Mouse (Mus musculus) cerebellum, adult 2 months (tissue): Measurements from ENCODE around the gene Spdye4a. TPM values are rescaled to one million over a fixed set of nuclear protein-coding genes. Genes with fewer than 3 reads are reported as not detected.

Experiments
- DNase-seq, 2 experiments: peaks; one replicate each; pipeline ENCODE4 v3.0.0; 2021
- H3K27ac ChIP-seq: fragments of 200-500 bp; 2 replicates; pipeline ENCODE4 v1.5.1; 2012; ENCODE audit warnings: low read length, control low read depth, inconsistent platforms; ENCODE audit not compliant: insufficient read depth
- H3K27me3 ChIP-seq: fragments of 200-500 bp; 2 replicates; pipeline ENCODE4 v1.6.1; 2012; ENCODE audit warnings: inconsistent platforms, mild to moderate bottlenecking, low read length, moderate library complexity; ENCODE audit not compliant: control insufficient read depth, insufficient read depth
- H3K4me1 ChIP-seq: fragments of 200-500 bp; 2 replicates; pipeline ENCODE4 v1.6.1; 2011; ENCODE audit warnings: low read length; ENCODE audit not compliant: control insufficient read depth, insufficient read depth
- H3K4me3 ChIP-seq: fragments of 200-500 bp; replicated peaks from 2 replicates; pipeline ENCODE3; 2011; ENCODE audit warnings: mild to moderate bottlenecking, low read depth, low read length, control low read depth; ENCODE audit not compliant: insufficient read depth
- CTCF ChIP-seq: fragments of 200-500 bp; IDR thresholded peaks from 2 replicates; pipeline ENCODE4 v1.5.1; 2011; ENCODE audit warnings: low read depth, mild to moderate bottlenecking, control low read depth, low read length, moderate library complexity, borderline replicate concordance; ENCODE audit not compliant: insufficient read depth
- POLR2A ChIP-seq: fragments of 200-500 bp; IDR thresholded peaks from 2 replicates; pipeline ENCODE4 v1.6.1; 2011; ENCODE audit warnings: low read length, control low read depth, borderline replicate concordance; ENCODE audit not compliant: insufficient read depth
- WGBS: fragments of 180-500 bp; shearing (Covaris S2); methylation state at CpG from one replicate; pipeline ENCODE4 v1.1.7; 2018; 5-methylcytosine and 5-hydroxymethylcytosine counted together
- polyA plus RNA-seq: library from polyadenylated mRNA; depleted of rRNA; stranded (reverse); fragments of >200 nt; gene quantifications from 2 replicates; pipeline ENCODE4 v1.2.3, GENCODE M21; 2012; rRNA removed

Spdye4a gene
- polyA plus RNA-seq, 1 experiment = not detected

GRCm38 (mm10) chr5:143180255-143181076 is 46.2 kb downstream of the Spdye4a start, which contains the start of the genes Rbak and Spdye4b:
Gene Rbak (minus strand): TSS chr5:143180775.
Gene Spdye4b (plus strand): TSS chr5:143181017.
- TF ChIP-seq CTCF (no peak), POLR2A (peak; percentile 84)
- WGBS = under 1% methylated on average over 58 of the region's 58 CpGs
- Histone ChIP-seq H3K4me3 (peak within 1 kb of the TSS; percentile 64), H3K27me3 (no peaks in the 10 kb centered on the region), H3K4me1 (peaks cover 2% of the 10 kb centered on the region), H3K27ac (peak within 1 kb of the TSS; percentile 67)
- peak; percentile 94 to 96 for DNase-seq

- no peak overlapping the region for H3K27ac ChIP-seq
- H3K4me3 ChIP-seq = peak overlapping the region; percentile 35
- peaks cover 2% of the 10 kb centered on the region for H3K4me1 ChIP-seq
- DNase-seq = peak in 1 of 2 experiments; percentile 19
- no peaks in the 10 kb centered on the region for H3K27me3 ChIP-seq
- WGBS = 23% methylated on average over 6 of the region's 6 CpGs
- 0 out of 2 replicates have a peak, but pooled peaks have one; percentile 11 for TF ChIP-seq CTCF
- no peak for TF ChIP-seq POLR2A
These were observed 47.5 kb downstream of the Spdye4a start for GRCm38 (mm10) chr5:143179179-143179578.

- TF ChIP-seq CTCF (0 out of 2 replicates have a peak, but pooled peaks have one; percentile 18), POLR2A (no peak)
- DNase-seq = no peak
- Histone ChIP-seq H3K4me3 (no peak overlapping the region), H3K27ac (no peak overlapping the region), H3K4me1 (peaks cover 2% of the 10 kb centered on the region), H3K27me3 (no peaks in the 10 kb centered on the region)
- WGBS = 93% methylated on average over 3 of the region's 3 CpGs
These were observed 49.0 kb downstream of the Spdye4a start for GRCm38 (mm10) chr5:143177541-143178200.

GRCm38 (mm10) chr5:143175970-143176369 is 50.7 kb downstream of the Spdye4a start:
- WGBS = 93% methylated on average over 4 of the region's 4 CpGs
- peaks cover 2% of the 10 kb centered on the region for H3K4me1 ChIP-seq
- no peak for TF ChIP-seq POLR2A
- TF ChIP-seq CTCF = no peak
- H3K4me3 ChIP-seq = no peak overlapping the region
- H3K27me3 ChIP-seq = no peaks in the 10 kb centered on the region
- DNase-seq = no peak
- H3K27ac ChIP-seq = no peak overlapping the region

Other genes starting within 250 kb of the Spdye4a start
- gene Rnf216, start 113.9 kb downstream of the Spdye4a start, polyA plus RNA-seq = 33.8 and 35.6 TPM in 2 replicates
- gene Olfr718-ps1, start 79.3 kb downstream of the Spdye4a start, polyA plus RNA-seq = not detected in 2 replicates
- gene Rbak, start 46.1 kb downstream of the Spdye4a start, polyA plus RNA-seq = 13.3 and 13.8 TPM in 2 replicates
- not detected in 2 replicates for gene Spdye4b, start 45.9 kb downstream of the Spdye4a start, polyA plus RNA-seq
- 27.0 and 28.5 TPM in 2 replicates for gene Zfp12, start 8.3 kb upstream of the Spdye4a start, polyA plus RNA-seq
- gene Zfp316, start 43.1 kb upstream of the Spdye4a start, polyA plus RNA-seq = 14.1 and 14.7 TPM in 2 replicates
- gene Zfp853, start 66.7 kb upstream of the Spdye4a start, polyA plus RNA-seq = 2.0 TPM in 2 replicates
- 17.0 and 17.8 TPM in 2 replicates for gene E130309D02Rik, start 88.5 kb upstream of the Spdye4a start, polyA plus RNA-seq
- gene Zdhhc4, start 102.4 kb upstream of the Spdye4a start, polyA plus RNA-seq = 68.3 and 69.7 TPM in 2 replicates
- 38.5 and 52.1 TPM in 2 replicates for gene Grid2ip, start 130.4 kb upstream of the Spdye4a start, polyA plus RNA-seq
- 32.1 and 32.6 TPM in 2 replicates for gene Kdelr2, start 176.9 kb upstream of the Spdye4a start, polyA plus RNA-seq
- 27.8 and 30.4 TPM in 2 replicates for gene Daglb, start 237.7 kb upstream of the Spdye4a start, polyA plus RNA-seq